In the genomic region with DNA sequence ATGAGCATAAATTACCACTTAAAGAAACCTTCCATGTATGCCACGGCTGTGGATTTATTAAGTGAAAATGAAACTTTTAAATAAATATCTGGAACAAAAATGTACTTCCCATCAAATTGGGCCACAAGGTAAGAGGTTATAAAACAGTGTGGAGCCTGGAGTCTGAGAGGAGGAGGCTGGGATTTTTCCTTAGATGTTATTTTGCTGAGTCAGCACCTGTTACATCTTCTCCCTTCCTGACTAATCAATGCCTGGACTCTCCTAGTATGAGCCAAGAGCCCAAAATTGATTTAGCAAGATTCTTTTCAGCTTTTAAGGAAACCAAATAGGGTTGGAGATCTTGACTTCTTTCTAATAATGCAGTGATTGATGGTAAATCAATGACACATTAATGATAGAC, we compare ENCODE assay signal across 16 mouse cellular contexts.
"Had no signal": no experiment of that assay in that cellular context is flagged by ENCODE, and none has a peak within 500 bp of the region (broad histone marks: within the 10 kb centered on the region; RNA-seq: fewer than 3 reads in every experiment).

No protein-coding gene starts in this region.

- H3K9ac ChIP-seq: neural tube, embryonic 13.5 days; neural tube, embryonic 15.5 days; stomach, embryonic 15.5 days had no signal

- H3K9me3 ChIP-seq: neural tube, embryonic 13.5 days; neural tube, embryonic 15.5 days; stomach, embryonic 15.5 days had no signal

- DNase-seq: retina, postnatal 1 day; right cerebral cortex, adult 18-20 months; right cerebral cortex, postnatal 14 days; right cerebral cortex, postnatal 25 days; right cerebral cortex, postnatal 4 days; spleen, adult 18-20 months; thymus, adult 18-20 months; thymus, adult 2 months; thymus, postnatal 14 days; thymus, postnatal 25 days; thymus, postnatal 36 days; thymus, postnatal 4 days had no signal

- H3K36me3 ChIP-seq: neural tube, embryonic 13.5 days; neural tube, embryonic 15.5 days; stomach, embryonic 15.5 days had no signal

- H3K4me2 ChIP-seq: neural tube, embryonic 13.5 days; neural tube, embryonic 15.5 days; stomach, embryonic 15.5 days had no signal

- H3K27me3 ChIP-seq: neural tube, embryonic 13.5 days; neural tube, embryonic 15.5 days; stomach, embryonic 15.5 days had no signal

- H3K27ac ChIP-seq: neural tube, embryonic 13.5 days; neural tube, embryonic 15.5 days; stomach, embryonic 15.5 days; stomach, postnatal 0 days had no signal

- H3K4me1 ChIP-seq: neural tube, embryonic 13.5 days; neural tube, embryonic 15.5 days; stomach, embryonic 15.5 days had no signal

- H3K4me3 ChIP-seq: neural tube, embryonic 13.5 days; neural tube, embryonic 15.5 days; stomach, embryonic 15.5 days had no signal
